Comparison of ENCODE assay signal across 10 mouse cellular contexts in the genomic region with DNA sequence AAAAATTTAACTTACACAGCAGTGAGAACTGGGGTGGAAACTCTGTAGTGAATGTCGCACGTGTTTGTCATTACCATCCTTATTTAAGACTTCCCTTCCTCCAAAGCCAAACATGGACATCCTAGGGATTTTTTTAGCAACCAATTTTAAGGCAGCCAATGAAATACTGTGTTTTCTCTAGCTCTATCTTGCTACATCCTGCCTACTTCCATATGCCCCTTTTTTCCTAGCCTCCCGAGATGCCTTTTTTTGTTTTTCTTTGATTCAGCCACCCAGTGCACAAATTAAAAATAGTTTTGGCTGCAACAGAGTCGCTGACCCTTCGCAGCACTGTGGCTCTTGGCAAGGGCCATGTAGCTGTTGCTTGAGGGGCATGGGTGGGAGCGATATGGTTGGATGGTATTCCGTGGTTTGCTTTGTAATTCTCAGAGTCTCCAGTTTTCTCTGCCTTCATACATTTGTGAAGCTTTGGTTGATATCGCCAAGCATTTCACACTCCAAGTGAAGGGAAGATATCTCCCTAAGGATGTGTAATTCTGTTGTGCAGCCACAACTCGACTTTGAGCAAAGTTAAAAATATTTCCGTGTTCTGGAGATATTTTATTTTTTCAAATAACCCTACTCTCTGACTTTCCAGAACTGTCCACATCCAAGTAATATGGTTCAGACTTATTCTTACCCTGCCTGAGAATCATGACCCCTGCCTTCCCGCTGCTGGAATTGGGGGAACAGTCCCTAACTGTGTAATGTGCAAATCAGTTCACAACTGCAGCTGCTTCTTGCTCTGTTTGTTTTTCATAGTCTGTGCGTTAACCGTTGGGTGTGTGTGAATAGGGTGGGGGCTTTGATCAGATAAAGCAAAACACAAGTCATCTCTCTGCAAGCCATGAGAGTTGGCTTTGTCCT.
DNase-seq lines count a peak whose midpoint lies in the region; ATAC-seq and TF ChIP-seq lines count a peak whose summit lies in the region.
"Had no signal": no experiment of that assay in that cellular context is flagged by ENCODE, and none has a peak within 500 bp of the region (broad histone marks: within the 10 kb centered on the region; RNA-seq: fewer than 3 reads in every experiment).

No protein-coding gene starts in this region.

- H3K9ac ChIP-seq in forebrain, embryonic 12.5 days, result no peak overlapping the region
- H3K9ac ChIP-seq: heart, embryonic 15.5 days had no signal

- peak; percentile 22 for DNase-seq in kidney, adult 2 months
- DNase-seq in kidney, adult 8-10 months, result no peak
- DNase-seq in brain, embryonic 14.5 days (ENCODE audit: low read depth), result peak; percentile 18
- DNase-seq in left cerebral cortex, postnatal 10 days (ENCODE audit: extremely low spot score in 1 of 2, low spot score in 2 of 2), result peak; percentile 27 to 40
- no peak for DNase-seq in MN1 (ENCODE audit: low spot score)
- no peak for DNase-seq in yolk sac, embryonic 10.5 days (ENCODE audit: low spot score)

- WGBS in kidney, adult 2 months, result 43% methylated on average over 13 of the region's 13 CpGs
- WGBS in forebrain, embryonic 12.5 days, result 68% methylated on average over 13 of the region's 13 CpGs

- no peak for ATAC-seq in forebrain, embryonic 12.5 days (ENCODE audit: low FRiP score)
- no peak for ATAC-seq in monocyte, adult 5-6 weeks (replicated peaks; ENCODE audit: insufficient number of reproducible peaks, low FRiP score, low TSS enrichment, poor library complexity, severe bottlenecking)
- ATAC-seq: lung, postnatal 0 days had no signal

- H3K36me3 ChIP-seq in kidney, adult 2 months (ENCODE audit: control insufficient read depth, insufficient read depth, low read length), result no peaks in the 10 kb centered on the region
- no peaks in the 10 kb centered on the region for H3K36me3 ChIP-seq in forebrain, embryonic 12.5 days (replicated peaks)
- H3K36me3 ChIP-seq: heart, embryonic 15.5 days had no signal

- no peaks in the 10 kb centered on the region for H3K9me3 ChIP-seq in forebrain, embryonic 12.5 days
- H3K9me3 ChIP-seq: heart, embryonic 15.5 days had no signal

- TF ChIP-seq CTCF in kidney, adult 2 months (conservative IDR thresholded peaks at IDR 0.05; ENCODE audit: insufficient read depth, insufficient read length, low read depth, low read length), result no peak
- no peak for TF ChIP-seq CTCF in brain, embryonic 14.5 days (IDR thresholded peaks at IDR 0.05; ENCODE audit: borderline replicate concordance, extremely low read depth, insufficient read depth, insufficient read length)

- H3K4me2 ChIP-seq in forebrain, embryonic 12.5 days, result no peak overlapping the region
- H3K4me2 ChIP-seq: heart, embryonic 15.5 days had no signal

- H3K27me3 ChIP-seq in kidney, adult 2 months (replicated peaks; ENCODE audit: control insufficient read depth, insufficient read depth, low read length), result no peaks in the 10 kb centered on the region
- no peaks in the 10 kb centered on the region for H3K27me3 ChIP-seq in forebrain, embryonic 12.5 days
- H3K27me3 ChIP-seq: heart, embryonic 15.5 days had no signal

- H3K4me1 ChIP-seq in kidney, adult 2 months (ENCODE audit: control insufficient read depth, insufficient read depth, low read length), result 0 out of 2 replicates have a peak, but pooled peaks cover 3% of the 10 kb centered on the region
- peaks cover 11% of the 10 kb centered on the region for H3K4me1 ChIP-seq in forebrain, embryonic 12.5 days
- H3K4me1 ChIP-seq: heart, embryonic 15.5 days had no signal

- H3K27ac ChIP-seq in kidney, adult 2 months (ENCODE audit: insufficient read depth, low read depth, low read length), result peak overlapping the region; percentile 22; the same call in 1 of the 2 replicates
- peak overlapping the region; percentile 13; the same call in 1 of the 2 replicates for H3K27ac ChIP-seq in forebrain, embryonic 12.5 days
- H3K27ac ChIP-seq: heart, embryonic 15.5 days had no signal

- no peak for TF ChIP-seq POLR2A in kidney, adult 2 months (IDR thresholded peaks at IDR 0.05; ENCODE audit: low read depth, low read length)
- no peak for TF ChIP-seq POLR2A in brain, embryonic 14.5 days (IDR thresholded peaks at IDR 0.05; ENCODE audit: borderline replicate concordance, extremely low read depth, insufficient read depth, insufficient read length, poor library complexity, severe bottlenecking)

- H3K4me3 ChIP-seq in kidney, adult 2 months (ENCODE audit: insufficient read depth, low read depth, low read length), result no peak overlapping the region
- no peak overlapping the region for H3K4me3 ChIP-seq in forebrain, embryonic 12.5 days (replicated peaks)
- H3K4me3 ChIP-seq: heart, embryonic 15.5 days had no signal

- intact Hi-C loops in left cerebral cortex, postnatal 10 days (cut with DNase I), result loop anchor here (10.0 kb wide), 1 partner anchor 262 kb away; no protein-coding TSS in a partner anchor

Comparison
In these comparisons a context has a peak if more than half of its experiments do, and no peak if none do; other contexts are left out.
1. DNase-seq: peak in kidney, adult 2 months (single experiment), brain, embryonic 14.5 days (single experiment) and left cerebral cortex, postnatal 10 days (2 of 2); none in kidney, adult 8-10 months (0 of 2), MN1 (single experiment) and yolk sac, embryonic 10.5 days (single experiment).